Mouse (Mus musculus): ENCODE results near the gene Plxna3.
A peak's percentile ranks its signal among the peaks of the same experiment; 100 is the strongest.

The Plxna3 gene

GRCm38 (mm10) chrX:74368209-74368909 is 39.5 kb downstream of the Plxna3 start:
- peak; percentile 24 for DNase-seq (ENCODE audit: low read depth)

GRCm38 (mm10) chrX:74372888-74373549 is 44.2 kb downstream of the Plxna3 start, which contains the start of the genes Ubl4a and Slc10a3:
Ubl4a (minus strand) TSS chrX:74373218.
Slc10a3 (minus strand) TSS chrX:74373349.
- DNase-seq (ENCODE audit: low read depth): peak; percentile 60

GRCm38 (mm10) chrX:74384451-74384850 is 55.6 kb downstream of the Plxna3 start:
- DNase-seq (ENCODE audit: low read depth): no peak

GRCm38 (mm10) chrX:74388153-74388552 is 59.3 kb downstream of the Plxna3 start:
- DNase-seq (ENCODE audit: low read depth): no peak

- DNase-seq (ENCODE audit: low read depth): peak; percentile 66
Measured at GRCm38 (mm10) chrX:74392535-74393443, 63.9 kb downstream of the Plxna3 start, which contains the start of the genes Fam3a and Ikbkg. Fam3a (minus strand) TSS chrX:74393272. Ikbkg (plus strand) TSS chrX:74393290.

All from c-Kit-positive CD71-negative TER-119-negative erythroid progenitor cells, embryonic 14.5 days (primary cell).